Mouse (Mus musculus) neural tube, embryonic 15.5 days (tissue): ENCODE results near the gene Elob. TPM values are rescaled to one million over a fixed set of nuclear protein-coding genes. Genes with fewer than 3 reads are reported as not detected.
A peak's percentile ranks its signal among the peaks of the same experiment; 100 is the strongest.

Source experiments
- ATAC-seq: fragments of 200-750 bp; cut with Nextera tagmentation; 2 replicates; pipeline ENCODE4 v1.8.0; 2017; ENCODE audit warnings: mild to moderate bottlenecking, moderate TSS enrichment, moderate library complexity; ENCODE audit not compliant: low FRiP score
- H3K27ac ChIP-seq: fragments of 300-500 bp; sonication (generic); replicated peaks from 2 replicates; pipeline ENCODE4 v1.5.1; 2015; ENCODE audit warnings: mild to moderate bottlenecking, inconsistent platforms
- H3K27me3 ChIP-seq: fragments of 300-500 bp; sonication (generic); replicated peaks from 2 replicates; pipeline ENCODE4 v1.6.1; 2015; ENCODE audit warnings: inconsistent platforms
- H3K36me3 ChIP-seq: fragments of 300-500 bp; sonication (generic); 2 replicates; pipeline ENCODE4 v1.6.1; 2015; ENCODE audit warnings: inconsistent platforms
- H3K4me1 ChIP-seq: fragments of 300-500 bp; sonication (generic); 2 replicates; pipeline ENCODE4 v1.6.1; 2015; ENCODE audit warnings: inconsistent platforms
- H3K4me2 ChIP-seq: fragments of 300-500 bp; sonication (generic); 2 replicates; pipeline ENCODE4 v1.6.1; 2015; ENCODE audit warnings: inconsistent platforms, mild to moderate bottlenecking, moderate library complexity
- H3K4me3 ChIP-seq: fragments of 300-500 bp; sonication (generic); replicated peaks from 2 replicates; pipeline ENCODE4 v1.5.1; 2015; ENCODE audit warnings: mild to moderate bottlenecking, inconsistent platforms
- H3K9ac ChIP-seq: fragments of 300-500 bp; sonication (generic); replicated peaks from 2 replicates; pipeline ENCODE4 v1.6.1; 2015; ENCODE audit warnings: mild to moderate bottlenecking, inconsistent platforms
- H3K9me3 ChIP-seq: fragments of 300-500 bp; sonication (generic); replicated peaks from 2 replicates; pipeline ENCODE4 v1.6.1; 2016; ENCODE audit warnings: inconsistent platforms
- WGBS: fragments of 180-500 bp; shearing (Covaris S2); methylation state at CpG from one replicate; pipeline ENCODE4 v1.1.7; 2015; ENCODE audit warnings: mixed read lengths; 5-methylcytosine and 5-hydroxymethylcytosine counted together
- polyA plus RNA-seq: library from polyadenylated mRNA; unstranded; fragments of >200 nt; fragmentation: Nextera tagmentation; extraction: Ambion mirVana; gene quantifications from 2 replicates; pipeline ENCODE4 v1.2.1, GENCODE M21; 2015

Elob gene
- polyA plus RNA-seq, 1 experiment from 2014 or later: 1,344 TPM

GRCm38 (mm10) chr17:23801627-23802026, 27.3 kb downstream of the Elob start:
- Histone ChIP-seq H3K27ac (no peak overlapping the region), H3K9ac (no peak overlapping the region), H3K9me3 (no peaks in the 10 kb centered on the region), H3K4me2 (no peak overlapping the region), H3K27me3 (no peaks in the 10 kb centered on the region), H3K4me3 (no peak overlapping the region), H3K4me1 (peaks cover 30% of the 10 kb centered on the region), H3K36me3 (no peaks in the 10 kb centered on the region)
- no peak for ATAC-seq
- WGBS: 94% methylated on average over 10 of the region's 10 CpGs

- 85% methylated on average over 7 of the region's 7 CpGs for WGBS
- H3K27ac ChIP-seq: no peak overlapping the region
- H3K4me2 ChIP-seq: no peak overlapping the region
- peaks cover 2% of the 10 kb centered on the region; the same call in 1 of the 2 replicates for H3K36me3 ChIP-seq
- H3K4me3 ChIP-seq: no peak overlapping the region
- H3K27me3 ChIP-seq: no peaks in the 10 kb centered on the region
- no peak overlapping the region for H3K9ac ChIP-seq
- no peak for ATAC-seq
- no peaks in the 10 kb centered on the region for H3K9me3 ChIP-seq
- peaks cover 7% of the 10 kb centered on the region for H3K4me1 ChIP-seq
Observed at GRCm38 (mm10) chr17:23797316-23797715, 31.6 kb downstream of the Elob start.

GRCm38 (mm10) chr17:23795323-23795722, 33.6 kb downstream of the Elob start:
- no peak overlapping the region for H3K4me2 ChIP-seq
- H3K27me3 ChIP-seq: no peaks in the 10 kb centered on the region
- peaks cover 2% of the 10 kb centered on the region; the same call in 1 of the 2 replicates for H3K36me3 ChIP-seq
- no peak for ATAC-seq
- no peak overlapping the region for H3K4me3 ChIP-seq
- no peaks in the 10 kb centered on the region for H3K9me3 ChIP-seq
- H3K4me1 ChIP-seq: peaks cover 25% of the 10 kb centered on the region
- no peak overlapping the region for H3K9ac ChIP-seq
- H3K27ac ChIP-seq: no peak overlapping the region
- 94% methylated on average over 8 of the region's 8 CpGs for WGBS

- Histone ChIP-seq H3K27ac (peak overlapping the region; percentile 91), H3K36me3 (peaks cover 2% of the 10 kb centered on the region; the same call in 1 of the 2 replicates), H3K9me3 (no peaks in the 10 kb centered on the region), H3K9ac (peak overlapping the region; percentile 77), H3K4me3 (peak overlapping the region; percentile 45), H3K4me1 (peaks cover 38% of the 10 kb centered on the region), H3K27me3 (no peaks in the 10 kb centered on the region), H3K4me2 (peak overlapping the region; percentile 71)
- 58% methylated on average over 2 of the region's 2 CpGs for WGBS
- ATAC-seq: no peak
Observed at GRCm38 (mm10) chr17:23791079-23791357, 37.9 kb downstream of the Elob start.

- no peaks in the 10 kb centered on the region for H3K27me3 ChIP-seq
- H3K27ac ChIP-seq: peak within 1 kb of the TSS; percentile 91
- peak within 1 kb of the TSS; percentile 45 for H3K4me3 ChIP-seq
- ATAC-seq: peak; percentile 15; the same call in 1 of the 2 replicates
- H3K9ac ChIP-seq: peak within 1 kb of the TSS; percentile 77
- H3K4me2 ChIP-seq: peak within 1 kb of the TSS; percentile 71
- H3K9me3 ChIP-seq: no peaks in the 10 kb centered on the region
- H3K36me3 ChIP-seq: peaks cover 2% of the 10 kb centered on the region; the same call in 1 of the 2 replicates
- WGBS: 1% methylated on average over 29 of the region's 29 CpGs
- peaks cover 42% of the 10 kb centered on the region for H3K4me1 ChIP-seq
Observed at GRCm38 (mm10) chr17:23790269-23791078, 38.5 kb downstream of the Elob start, which contains the start of gene Srrm2. Gene Srrm2, plus strand, starts transcription at chr17:23790532.

- Histone ChIP-seq H3K4me2 (peak overlapping the region; percentile 71), H3K27me3 (no peaks in the 10 kb centered on the region), H3K9ac (peak overlapping the region; percentile 77), H3K36me3 (peaks cover 2% of the 10 kb centered on the region; the same call in 1 of the 2 replicates), H3K9me3 (no peaks in the 10 kb centered on the region), H3K27ac (peak overlapping the region; percentile 91), H3K4me3 (peak overlapping the region; percentile 45), H3K4me1 (peaks cover 49% of the 10 kb centered on the region)
- no peak for ATAC-seq
- WGBS: 18% methylated on average over 8 of the region's 8 CpGs
Observed at GRCm38 (mm10) chr17:23789749-23790268, 39.1 kb downstream of the Elob start.

- H3K4me3 ChIP-seq: no peak overlapping the region
- WGBS: 95% methylated on average over 4 of the region's 4 CpGs
- no peak overlapping the region for H3K4me2 ChIP-seq
- H3K27me3 ChIP-seq: no peaks in the 10 kb centered on the region
- no peak overlapping the region for H3K27ac ChIP-seq
- H3K9ac ChIP-seq: no peak overlapping the region
- peaks cover 2% of the 10 kb centered on the region; the same call in 1 of the 2 replicates for H3K36me3 ChIP-seq
- no peak for ATAC-seq
- H3K4me1 ChIP-seq: peaks cover 53% of the 10 kb centered on the region
- no peaks in the 10 kb centered on the region for H3K9me3 ChIP-seq
Observed at GRCm38 (mm10) chr17:23788973-23789372, 40.0 kb downstream of the Elob start.

- Histone ChIP-seq H3K4me3 (peak overlapping the region; percentile 72), H3K9ac (peak overlapping the region; percentile 55), H3K9me3 (no peaks in the 10 kb centered on the region), H3K27ac (peak overlapping the region; percentile 95), H3K4me2 (peak overlapping the region; percentile 75), H3K27me3 (no peaks in the 10 kb centered on the region), H3K36me3 (no peaks in the 10 kb centered on the region), H3K4me1 (peaks cover 40% of the 10 kb centered on the region)
- WGBS: 7% methylated on average over 13 of the region's 13 CpGs
- ATAC-seq: peak; percentile 72
Observed at GRCm38 (mm10) chr17:23786510-23786931, 42.4 kb downstream of the Elob start.

GRCm38 (mm10) chr17:23785561-23786471, 43.1 kb downstream of the Elob start, which contains the start of gene Flywch2:
Gene Flywch2, minus strand, starts transcription at chr17:23786081.
- peak; percentile 92 for ATAC-seq
- WGBS: 1% methylated on average over 43 of the region's 43 CpGs
- Histone ChIP-seq H3K9me3 (no peaks in the 10 kb centered on the region), H3K36me3 (no peaks in the 10 kb centered on the region), H3K27me3 (no peaks in the 10 kb centered on the region), H3K4me2 (peak within 1 kb of the TSS; percentile 75), H3K4me1 (peaks cover 33% of the 10 kb centered on the region), H3K4me3 (peak within 1 kb of the TSS; percentile 72), H3K9ac (peak within 1 kb of the TSS; percentile 82), H3K27ac (peak within 1 kb of the TSS; percentile 95)

- Histone ChIP-seq H3K4me1 (peaks cover 18% of the 10 kb centered on the region), H3K27ac (no peak overlapping the region), H3K4me3 (no peak overlapping the region), H3K4me2 (no peak overlapping the region), H3K9me3 (no peaks in the 10 kb centered on the region), H3K9ac (no peak overlapping the region), H3K27me3 (no peaks in the 10 kb centered on the region), H3K36me3 (peaks cover 6% of the 10 kb centered on the region; the same call in 1 of the 2 replicates)
- ATAC-seq: no peak
Observed at GRCm38 (mm10) chr17:23783352-23783751, 45.6 kb downstream of the Elob start.

- Histone ChIP-seq H3K9me3 (no peaks in the 10 kb centered on the region), H3K27me3 (no peaks in the 10 kb centered on the region), H3K9ac (no peak overlapping the region), H3K36me3 (peaks cover 6% of the 10 kb centered on the region; the same call in 1 of the 2 replicates), H3K27ac (no peak overlapping the region), H3K4me1 (peaks cover 5% of the 10 kb centered on the region; the same call in 1 of the 2 replicates), H3K4me3 (no peak overlapping the region), H3K4me2 (no peak overlapping the region)
- 72% methylated on average over 2 of the region's 2 CpGs for WGBS
- ATAC-seq: no peak
Observed at GRCm38 (mm10) chr17:23778447-23778846, 50.5 kb downstream of the Elob start.
